Mouse (Mus musculus): Measurements from ENCODE around the gene Gm28919.
"Not testable (repeated sequence)": the region's sequence is repeated elsewhere in the genome, so short reads cannot be mapped to it uniquely, and the experiment has no call there.

Gm28919 gene

GRCm38 (mm10) chrY:6583246-6583645, at the start of gene Gm28919:
Gene Gm28919 (plus strand): TSS chrY:6583546.
- in situ Hi-C loops (cut with MboI; ENCODE audit: unreplicated experiment in 2 of 2) = not testable (repeated sequence)

Data from v-Abl transformed pro-B cells (cell line).